Mouse (Mus musculus): ENCODE data around the gene Gsg1l. TPM values are rescaled to one million over a fixed set of nuclear protein-coding genes. Genes with fewer than 3 reads are reported as not detected.
A peak's percentile ranks its signal among the peaks of the same experiment; 100 is the strongest.

Gene Gsg1l
- 10 to 100 TPM; 31.6 to 71.0 TPM for total RNA-seq (2021)
- long read RNA-seq, experiment 1, transcript Gsg1l-201 (7 exons, 3,923 nt), result major isoform, 12 of 28 reads
- long read RNA-seq, experiment 1, partial matches to known transcripts, result 0 of 28 reads
- long read RNA-seq, experiment 1, other reads (novel, unspliced or antisense), result 16 of 28 reads
- long read RNA-seq, experiment 2, transcript Gsg1l-201 (7 exons, 3,923 nt), result major isoform, 47 of 139 reads
- long read RNA-seq, experiment 2, partial matches to known transcripts, result 4 of 139 reads
- long read RNA-seq, experiment 2, other reads (novel, unspliced or antisense), result 88 of 139 reads

DNA sequence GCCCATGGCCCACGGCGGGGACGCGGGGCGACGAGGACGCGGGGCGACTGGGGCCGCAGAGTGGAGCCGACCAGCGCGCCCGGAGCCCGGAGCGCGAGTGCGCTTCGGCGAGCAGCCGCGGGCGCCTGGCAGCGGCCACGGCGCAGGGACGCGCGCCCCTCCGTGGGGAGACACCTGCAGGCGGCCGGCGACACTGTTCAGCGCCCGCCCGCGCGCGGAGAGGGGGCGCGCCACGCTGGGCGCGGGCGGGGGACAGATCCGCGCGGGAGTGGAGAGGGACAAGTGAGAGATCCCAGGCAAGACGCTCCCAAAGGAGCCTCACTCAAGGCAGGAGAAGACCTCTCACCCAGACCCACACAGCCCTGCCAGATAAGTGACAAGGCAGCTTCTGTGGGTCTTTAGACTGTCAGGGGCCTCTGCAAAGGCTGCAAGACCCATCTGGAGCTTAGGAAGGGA, at the start of gene Gsg1l:
Gene Gsg1l (minus strand): TSS at position 126 of the 456 bp plus-strand sequence.
- DNase-seq (ENCODE audit: low spot score in 2 of 2), result no peak

- no peak for DNase-seq (ENCODE audit: low spot score in 2 of 2)
These were observed 45.5 kb upstream of the Gsg1l start for GRCm38 (mm10) chr7:126127673-126128072.

DNA sequence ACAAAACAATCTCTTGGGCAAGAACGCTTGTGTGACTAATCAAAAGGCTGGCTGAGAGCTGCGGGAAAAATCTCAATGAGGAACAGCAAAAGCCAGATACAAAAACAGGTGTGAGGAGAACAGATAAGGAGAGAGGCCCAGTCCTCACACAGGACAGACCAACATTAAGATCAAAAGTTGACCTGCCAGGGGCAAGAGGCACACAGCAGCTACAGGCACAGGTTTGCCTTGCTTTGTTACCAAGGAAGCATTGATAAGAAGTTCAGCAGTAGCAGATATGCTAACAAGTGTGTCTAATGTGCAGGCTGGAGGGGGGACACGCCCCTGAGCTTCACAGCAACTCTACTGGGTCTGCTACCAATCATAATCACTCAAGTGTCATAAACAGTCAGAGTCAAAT, 44.3 kb upstream of the Gsg1l start:
- DNase-seq (ENCODE audit: low spot score in 2 of 2), result no peak

DNA sequence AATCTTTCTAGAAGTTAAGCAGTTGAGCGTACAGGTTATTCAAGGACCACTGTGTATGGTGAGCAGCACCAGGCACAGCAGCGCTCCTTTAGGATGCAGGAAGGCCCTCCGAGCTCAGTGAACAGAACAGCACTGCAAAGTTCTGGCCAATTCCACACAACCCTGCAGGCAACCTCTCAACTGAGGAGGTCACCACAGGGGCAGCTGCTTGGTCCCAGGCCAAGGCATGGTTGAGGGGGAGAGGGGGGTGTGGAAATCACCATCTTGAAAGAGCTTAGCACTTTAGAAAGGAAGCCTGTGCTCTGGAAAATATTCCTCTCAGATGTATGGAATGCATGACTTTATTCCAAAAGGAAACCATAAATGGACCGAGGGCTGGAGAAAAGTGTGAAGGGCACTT, 39.3 kb upstream of the Gsg1l start:
- no peak for DNase-seq (ENCODE audit: low spot score in 2 of 2)

DNA sequence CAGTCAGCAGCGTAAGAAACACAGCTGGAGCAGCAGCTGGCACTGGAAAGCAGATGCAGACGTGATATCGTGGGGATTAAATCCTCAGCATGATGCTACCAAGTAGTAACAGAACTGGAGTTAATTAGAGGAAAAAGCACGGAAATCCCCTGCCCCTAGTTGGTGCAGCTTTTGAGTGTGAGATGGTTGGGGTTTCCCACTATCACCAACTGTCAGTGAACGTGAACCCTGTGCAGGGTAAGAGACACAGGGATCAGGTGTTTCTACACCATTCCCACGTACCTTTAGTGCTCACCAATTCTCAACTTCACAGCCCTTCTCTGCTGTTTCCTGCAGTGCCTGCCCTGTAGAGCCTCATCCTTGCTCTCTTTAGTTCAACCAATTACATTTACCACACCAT, 37.6 kb upstream of the Gsg1l start:
- DNase-seq (ENCODE audit: low spot score in 2 of 2), result no peak

- no peak for DNase-seq (ENCODE audit: low spot score in 2 of 2)
These were observed 31.1 kb upstream of the Gsg1l start for GRCm38 (mm10) chr7:126113263-126113662.

DNA sequence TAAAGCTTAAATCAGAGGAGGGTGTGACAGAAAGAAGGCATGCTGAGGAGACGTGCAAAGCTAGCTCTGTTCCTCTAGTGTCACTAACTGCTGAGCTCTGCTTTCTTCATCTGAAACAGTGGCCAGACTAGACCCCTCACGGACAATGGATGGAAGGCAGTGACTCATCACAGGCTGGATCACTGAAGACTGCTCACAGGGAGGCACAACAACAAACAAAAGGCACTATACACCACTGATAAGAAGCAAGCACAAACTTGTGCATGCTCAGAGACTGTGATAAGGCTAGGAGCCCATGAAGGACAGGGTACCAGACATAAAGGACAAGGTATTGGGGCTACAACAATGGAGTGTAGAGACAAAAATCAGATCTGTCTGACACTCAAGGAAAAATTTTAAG, 29.0 kb upstream of the Gsg1l start:
- no peak for DNase-seq (ENCODE audit: low spot score in 2 of 2)

GRCm38 (mm10) chr7:126109898-126110297, 27.7 kb upstream of the Gsg1l start:
- no peak for DNase-seq (ENCODE audit: low spot score in 2 of 2)

DNA sequence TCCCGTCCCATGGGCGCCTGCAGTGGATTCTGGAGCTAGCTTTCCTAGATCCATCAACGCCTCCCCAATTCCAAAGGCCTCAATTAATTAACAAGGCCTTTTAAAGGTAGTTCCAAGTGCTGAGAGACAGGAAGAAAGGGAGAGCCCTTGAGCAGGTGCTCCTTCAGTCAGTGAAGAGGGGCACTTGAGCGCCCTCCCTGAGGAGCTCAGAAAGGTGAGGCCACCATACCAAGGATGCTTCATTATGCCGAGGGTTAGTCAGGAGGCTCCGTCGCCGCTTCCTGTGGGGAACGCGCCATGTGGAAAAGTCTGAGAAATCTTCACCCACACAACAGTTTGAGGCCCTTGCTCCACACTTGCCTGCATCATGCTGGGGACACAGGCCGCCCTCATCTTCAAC, 18.2 kb upstream of the Gsg1l start:
- no peak for DNase-seq (ENCODE audit: low spot score in 2 of 2)

- no peak for DNase-seq (ENCODE audit: low spot score in 2 of 2)
These were observed 17.6 kb upstream of the Gsg1l start for GRCm38 (mm10) chr7:126099835-126100234.

DNA sequence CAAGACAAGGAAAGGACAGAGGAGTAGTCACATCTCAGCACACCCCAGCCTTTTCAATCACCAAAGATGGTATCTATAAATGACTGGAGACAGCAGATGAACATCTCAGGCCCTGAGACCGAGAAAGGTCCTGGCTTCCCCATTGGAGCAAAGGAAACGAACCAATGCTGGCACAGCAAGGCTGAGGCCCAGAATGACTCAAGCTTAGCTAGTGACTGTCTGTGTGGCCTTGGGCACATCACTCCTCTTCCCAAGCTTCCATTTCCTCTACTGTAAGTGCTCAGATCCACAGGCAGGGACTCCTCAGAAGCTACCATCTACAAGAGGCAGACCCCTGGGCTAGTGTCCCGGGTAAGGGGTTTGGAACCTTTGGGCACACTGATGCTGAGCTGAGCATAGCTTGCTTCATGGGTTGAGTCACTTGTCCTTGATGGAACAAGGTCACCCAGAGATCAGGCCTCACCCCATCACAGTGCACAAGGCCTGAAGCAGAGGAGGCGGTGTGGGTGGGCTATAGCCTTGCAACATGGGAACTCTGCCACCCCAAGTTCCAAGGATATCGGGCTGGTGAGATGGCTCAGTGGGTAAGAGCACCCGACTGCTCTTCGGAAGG, 17.1 kb upstream of the Gsg1l start:
- DNase-seq (ENCODE audit: low spot score in 2 of 2), result peak in 1 of 2 experiments; percentile 65

- no peak for DNase-seq (ENCODE audit: low spot score in 2 of 2)
These were observed 15.2 kb upstream of the Gsg1l start for GRCm38 (mm10) chr7:126097219-126097915.

GRCm38 (mm10) chr7:126096596-126096995, 14.4 kb upstream of the Gsg1l start:
- no peak for DNase-seq (ENCODE audit: low spot score in 2 of 2)

DNA sequence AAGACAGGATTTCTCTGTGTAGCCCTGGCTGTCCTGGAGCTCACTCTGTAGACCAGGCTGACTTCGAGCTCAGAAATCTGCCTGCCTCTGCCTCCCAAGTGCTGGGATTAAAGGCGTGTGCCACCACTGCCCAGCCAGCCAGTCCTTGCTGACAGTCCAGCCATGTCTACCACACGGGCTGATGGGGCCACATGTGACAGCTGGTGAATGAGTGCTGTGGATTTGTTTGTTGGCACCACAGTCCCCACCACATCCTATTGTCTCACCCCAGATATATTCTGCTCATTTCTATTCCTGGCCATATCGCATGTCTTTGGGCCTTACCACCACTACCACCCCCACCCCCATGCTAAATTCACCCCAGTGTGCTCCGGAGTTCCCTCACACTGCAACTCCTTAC, 12.5 kb upstream of the Gsg1l start:
- DNase-seq (ENCODE audit: low spot score in 2 of 2), result no peak

- DNase-seq (ENCODE audit: low spot score in 2 of 2), result no peak
These were observed 11.0 kb upstream of the Gsg1l start for GRCm38 (mm10) chr7:126093162-126093561.

- DNase-seq (ENCODE audit: low spot score in 2 of 2), result peak; percentile 49 to 53
These were observed 7.6 kb upstream of the Gsg1l start for GRCm38 (mm10) chr7:126089782-126090181.

DNA sequence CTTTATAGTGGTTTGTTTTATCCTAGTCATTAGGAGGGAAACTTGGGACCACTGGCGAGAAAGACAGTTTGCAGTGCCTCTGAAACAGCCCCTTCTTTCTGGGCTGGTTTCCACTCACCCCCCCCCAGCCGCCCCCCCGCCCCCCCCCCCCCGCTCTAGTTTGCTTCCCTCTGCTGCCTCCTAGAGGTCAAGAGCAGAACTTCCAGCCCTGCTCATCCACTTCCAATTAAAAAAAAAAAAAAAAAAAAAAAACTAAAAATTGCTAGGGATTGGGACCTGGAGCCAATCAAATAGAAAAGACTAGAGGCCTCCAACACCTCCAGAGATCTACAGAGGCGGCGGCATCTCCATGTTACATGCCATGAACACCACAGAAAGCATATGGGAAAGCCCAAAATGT, 5.9 kb upstream of the Gsg1l start:
- no peak for DNase-seq (ENCODE audit: low spot score in 2 of 2)

DNA sequence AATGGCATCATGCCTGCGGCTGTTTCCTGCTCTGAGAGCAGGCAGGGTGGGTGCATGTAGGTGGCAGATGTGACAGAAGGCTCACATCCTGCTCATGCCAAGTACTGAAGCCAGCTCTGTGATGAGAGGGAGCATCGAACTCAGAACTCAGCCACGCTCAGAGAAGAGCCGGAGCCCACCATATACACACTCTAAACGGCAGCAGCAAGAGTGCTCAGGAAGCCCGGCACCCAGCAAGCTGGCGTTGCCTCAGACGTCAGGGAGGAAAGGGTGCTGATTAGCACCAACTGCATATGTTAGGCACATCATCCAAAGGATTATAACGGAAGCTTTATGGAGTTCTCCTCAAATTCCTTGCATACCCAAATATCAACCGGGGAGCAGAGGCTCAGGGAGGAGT, 5.4 kb upstream of the Gsg1l start:
- DNase-seq (ENCODE audit: low spot score in 2 of 2), result no peak

GRCm38 (mm10) chr7:126086321-126086741, 4.1 kb upstream of the Gsg1l start:
- no peak for DNase-seq (ENCODE audit: low spot score in 2 of 2)

GRCm38 (mm10) chr7:126085154-126085553, 2.9 kb upstream of the Gsg1l start:
- DNase-seq (ENCODE audit: low spot score in 2 of 2), result no peak

- DNase-seq (ENCODE audit: low spot score in 2 of 2), result no peak
These were observed 1.8 kb upstream of the Gsg1l start for GRCm38 (mm10) chr7:126083980-126084348.

GRCm38 (mm10) chr7:126083341-126083979, 1.2 kb upstream of the Gsg1l start:
- peak in 1 of 2 experiments; percentile 41 for DNase-seq (ENCODE audit: low spot score in 2 of 2)

All from adrenal gland, adult 18-20 months (tissue).